Mouse (Mus musculus) lung, postnatal 4 days (tissue): ENCODE measurements at regions not wholly inside any gene's neighbourhood (a gene's known extent, or its start where the extent isn't known, plus 50 kb on each side); places are given as distances from the start of the nearest gene placed in this dataset.

Source experiments
- DNase-seq, 2 experiments: peaks; one replicate each; pipeline ENCODE4 v3.0.0; 2021

DNA sequence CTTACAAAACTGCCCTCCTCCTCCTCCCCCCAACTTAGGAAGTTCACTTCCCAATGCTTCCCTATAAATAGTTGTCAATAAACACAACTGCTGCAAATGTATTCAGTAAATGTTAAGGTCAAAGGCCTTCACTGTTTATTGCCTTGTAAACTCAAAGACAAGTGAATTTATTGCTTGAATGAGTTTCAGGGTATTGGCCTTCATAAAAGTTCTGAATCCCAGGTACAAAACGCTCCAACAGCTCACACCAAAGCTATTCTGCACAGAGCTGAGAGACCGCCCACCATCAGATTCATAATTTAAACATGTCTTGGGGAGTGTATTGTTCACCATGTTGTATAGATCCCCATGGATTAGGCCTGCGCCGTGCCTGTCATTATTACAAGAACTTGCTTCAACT, 53.9 kb upstream of the Cdkn3 start:
- DNase-seq: no peak

DNA sequence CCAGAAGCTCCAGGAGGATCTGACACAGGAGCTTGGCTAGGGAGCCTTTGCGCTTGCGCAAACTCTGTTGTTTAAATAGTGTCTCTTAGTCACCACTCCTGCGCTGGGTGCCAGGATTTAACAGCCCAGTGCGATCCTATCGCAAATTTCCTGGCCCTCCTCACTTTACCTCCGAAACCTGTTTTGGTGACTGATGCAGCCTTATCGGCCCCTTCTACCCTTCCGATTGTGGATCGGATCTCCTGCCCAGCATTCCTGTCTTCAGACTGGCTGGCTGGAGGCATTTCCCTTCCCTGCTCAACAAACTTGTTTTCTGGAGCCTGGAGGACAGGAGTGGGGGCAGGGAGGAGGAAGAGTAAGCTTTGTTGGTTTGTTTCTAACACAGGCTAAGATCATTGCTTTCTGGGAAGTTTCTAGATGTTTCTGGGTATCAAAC, 56.0 kb upstream of the Cdkn3 start:
- peak; percentile 74 to 75 for DNase-seq

DNA sequence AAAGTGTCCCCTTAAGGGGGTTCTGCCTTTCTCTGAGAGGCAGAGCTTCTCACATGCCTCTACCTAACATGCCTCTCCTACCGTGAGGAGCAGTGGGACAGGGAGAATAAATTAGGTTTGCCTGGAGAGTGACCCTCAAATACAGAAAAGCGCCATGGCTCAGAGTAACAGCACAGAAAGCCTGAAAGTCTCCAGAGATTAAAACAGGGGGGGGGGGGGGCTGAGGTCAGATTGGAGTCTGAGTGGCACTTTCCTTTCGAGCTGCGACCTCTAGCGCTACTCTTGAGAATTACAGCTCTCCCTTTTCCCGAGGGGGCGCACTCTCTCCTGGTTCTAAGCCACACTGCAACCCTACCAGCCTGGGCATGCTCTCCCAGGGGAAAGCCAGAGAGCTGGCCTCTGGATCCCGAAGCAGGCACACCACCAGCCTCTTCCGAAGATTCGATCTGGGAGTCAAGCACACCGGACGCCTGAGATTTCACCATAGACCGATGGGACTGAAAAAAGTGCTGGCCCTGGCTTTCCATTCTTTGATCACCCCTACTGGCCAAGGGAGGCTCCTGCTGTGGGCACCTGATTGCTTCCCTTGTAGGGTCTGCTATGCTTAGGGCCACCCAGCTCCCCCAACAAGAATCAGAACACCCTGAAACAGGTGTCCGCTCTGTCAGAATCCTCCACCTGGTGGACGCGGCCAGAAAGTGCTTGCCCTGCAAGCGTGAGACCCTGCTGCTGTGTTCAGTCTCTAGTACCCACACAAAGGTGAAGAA, 57.5 kb upstream of the Cdkn3 start:
- peak; percentile 48 to 72 for DNase-seq

DNA sequence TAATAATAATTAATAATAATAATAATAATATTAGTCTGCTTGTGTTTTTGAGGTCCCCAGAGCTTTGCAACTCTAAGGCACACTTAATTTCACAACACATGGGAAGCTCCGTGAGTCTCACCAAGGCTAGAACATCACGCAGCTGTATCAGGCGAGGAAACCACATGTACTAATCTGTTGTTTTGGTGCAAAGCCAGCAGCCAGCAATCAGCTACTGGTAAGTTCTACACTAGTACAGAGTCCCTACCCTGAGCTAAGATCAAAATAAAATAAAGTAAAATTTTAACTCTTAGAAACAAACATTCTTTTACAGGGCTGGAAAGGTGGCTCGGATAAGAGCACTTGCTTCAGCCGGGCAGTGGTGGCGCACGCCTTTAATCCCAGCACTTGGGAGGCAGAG, 67.8 kb upstream of the Cdkn3 start:
- no peak for DNase-seq

DNA sequence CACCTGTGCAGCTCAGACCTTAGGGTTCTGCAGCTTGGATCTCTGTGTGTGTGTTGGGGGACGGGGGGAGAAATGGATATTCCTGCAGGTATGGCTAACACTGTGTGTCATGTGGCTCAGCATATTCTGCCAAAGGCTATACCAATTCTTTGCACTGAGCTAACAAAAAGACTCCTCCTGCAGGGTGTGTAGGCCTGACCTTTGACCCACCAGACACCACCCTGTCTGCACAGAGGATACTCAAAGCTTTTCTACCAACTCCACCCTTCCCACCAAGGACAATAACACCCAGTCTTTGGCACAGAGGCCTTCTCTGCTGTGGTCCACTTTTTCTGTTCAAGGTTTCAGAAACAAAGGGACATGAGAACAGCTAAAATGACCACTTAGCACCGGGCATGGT, 68.3 kb upstream of the Cdkn3 start:
- no peak for DNase-seq

DNA sequence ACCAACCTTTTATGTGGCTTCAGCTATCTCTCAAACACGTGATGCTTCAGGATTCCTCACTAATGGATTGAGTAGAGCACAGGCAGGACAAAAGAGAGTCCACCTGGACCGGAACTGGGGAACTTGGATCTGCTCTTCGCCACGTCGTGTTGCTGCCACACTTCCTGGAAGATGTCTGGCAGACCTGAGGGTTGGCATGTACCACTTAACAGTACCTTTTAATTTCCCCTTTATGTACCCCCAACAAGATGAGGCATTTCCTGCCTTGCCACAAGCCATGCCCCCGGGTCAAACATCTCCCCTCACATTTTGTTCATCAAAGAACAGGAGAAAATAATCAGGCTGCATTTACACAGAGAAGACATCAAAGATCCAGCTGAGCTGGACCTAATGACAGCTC, 77.6 kb upstream of the Cdkn3 start:
- no peak for DNase-seq

DNA sequence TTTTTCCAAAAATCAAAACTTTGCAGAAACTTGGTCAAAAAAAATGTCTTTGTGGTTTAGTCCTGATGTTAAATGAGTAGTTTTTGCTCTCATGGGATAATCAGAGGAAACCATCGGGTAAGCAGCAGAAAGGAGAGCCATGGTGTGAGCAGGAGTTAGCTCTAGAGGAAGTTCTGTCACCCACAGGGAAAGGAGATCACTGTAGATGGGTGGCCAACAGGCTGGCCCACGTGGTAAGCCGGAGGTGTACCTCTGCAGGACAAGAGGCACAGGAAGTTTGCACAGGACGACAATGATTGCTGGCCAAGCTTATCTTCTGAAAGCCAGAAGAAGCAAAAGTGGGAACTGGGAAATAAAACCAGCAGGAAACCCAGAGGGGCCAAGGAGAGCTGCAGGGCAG, 81.4 kb upstream of the Cdkn3 start:
- no peak for DNase-seq

DNA sequence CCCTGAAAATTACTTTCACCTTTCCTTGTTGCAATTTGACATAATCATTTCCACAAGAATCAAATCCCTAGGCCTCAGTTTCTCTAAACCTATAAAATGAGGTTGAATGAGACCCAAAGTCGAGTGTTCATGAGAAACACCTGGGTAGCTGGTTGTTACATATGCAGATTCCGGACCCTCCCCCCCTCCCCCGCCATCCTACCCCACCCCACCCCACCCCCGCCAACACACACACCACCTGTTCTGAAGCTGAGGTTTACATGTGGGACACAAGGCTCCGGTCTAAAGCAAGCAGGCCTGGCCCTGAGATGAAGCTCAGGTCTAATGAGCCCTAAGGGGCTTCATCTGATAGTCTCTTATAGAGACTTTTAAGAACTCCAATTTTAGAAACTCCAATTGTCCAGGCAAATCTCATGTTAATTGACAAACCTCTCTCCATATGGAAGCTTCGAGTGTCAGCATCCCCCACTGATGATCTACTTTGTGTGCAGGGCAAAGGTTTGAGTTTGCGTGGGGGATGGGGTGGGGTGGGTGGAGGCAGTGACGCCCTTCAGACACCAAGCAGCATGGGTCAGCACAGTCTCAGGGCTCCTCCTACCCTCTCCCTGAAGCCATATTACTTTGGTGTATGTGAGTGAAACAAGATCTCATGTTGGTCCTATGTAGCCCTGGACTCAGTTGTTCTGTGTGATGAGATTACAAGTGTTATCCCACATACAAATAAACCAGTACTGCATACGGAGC, 88.7 kb upstream of the Cdkn3 start:
- DNase-seq: no peak

DNA sequence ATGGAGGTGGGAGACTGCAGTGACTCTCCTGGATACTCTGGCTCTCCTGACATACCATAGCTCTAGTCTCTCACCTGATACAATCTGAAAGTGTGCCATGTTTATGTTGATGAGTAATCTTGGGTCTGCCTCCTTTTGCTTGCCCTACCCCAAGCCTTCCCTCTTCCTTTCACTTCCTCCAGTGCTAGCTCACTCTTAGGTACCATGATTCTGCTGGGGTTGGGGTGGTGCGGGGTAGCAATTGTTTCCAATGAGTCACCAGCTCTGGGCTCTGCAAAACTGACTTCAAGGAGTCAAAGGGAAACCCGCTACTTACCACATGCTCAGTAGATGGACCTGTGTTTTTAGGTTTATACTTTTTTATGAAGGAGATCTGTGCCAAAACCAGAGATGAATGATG, 89.3 kb upstream of the Cdkn3 start:
- DNase-seq: no peak

DNA sequence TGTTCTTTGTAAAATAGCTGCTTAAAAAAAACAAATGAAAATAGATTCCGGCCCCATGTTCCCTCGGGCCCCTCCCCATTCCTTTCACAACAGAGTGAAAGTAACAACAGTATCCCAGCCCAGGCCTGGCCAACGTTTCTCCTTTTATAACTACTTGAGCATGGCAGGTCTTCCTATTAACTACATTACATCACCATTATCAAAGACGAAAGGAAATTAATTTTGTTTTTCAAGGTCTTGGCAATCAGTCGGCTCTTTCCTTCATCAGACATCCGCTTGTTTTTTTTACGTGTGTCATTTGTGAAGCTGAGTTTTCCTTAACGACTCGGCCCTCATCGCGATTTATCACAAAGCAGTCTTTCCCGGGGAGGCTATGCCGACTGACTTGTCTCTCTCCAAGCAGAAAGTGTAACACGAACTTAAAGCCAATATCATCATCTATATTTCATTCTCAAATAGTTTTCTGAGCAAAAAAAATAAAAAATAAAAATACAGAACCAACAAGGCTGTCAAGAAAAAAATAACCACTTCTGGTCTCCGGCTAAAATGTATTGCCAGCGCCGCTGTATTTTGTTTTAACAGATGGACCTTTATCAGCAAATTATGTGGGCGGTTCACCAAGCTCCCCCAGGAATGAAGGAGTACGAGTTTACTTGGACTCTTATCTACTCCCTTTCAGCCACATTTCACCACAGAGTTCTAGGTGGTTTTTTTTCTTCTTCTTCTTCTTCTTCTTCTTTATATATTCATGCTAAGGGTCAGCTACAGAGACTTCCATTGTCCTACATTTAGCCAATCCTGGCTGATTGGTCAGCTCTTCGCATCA, 89.9 kb upstream of the Cdkn3 start:
- DNase-seq: no peak

DNA sequence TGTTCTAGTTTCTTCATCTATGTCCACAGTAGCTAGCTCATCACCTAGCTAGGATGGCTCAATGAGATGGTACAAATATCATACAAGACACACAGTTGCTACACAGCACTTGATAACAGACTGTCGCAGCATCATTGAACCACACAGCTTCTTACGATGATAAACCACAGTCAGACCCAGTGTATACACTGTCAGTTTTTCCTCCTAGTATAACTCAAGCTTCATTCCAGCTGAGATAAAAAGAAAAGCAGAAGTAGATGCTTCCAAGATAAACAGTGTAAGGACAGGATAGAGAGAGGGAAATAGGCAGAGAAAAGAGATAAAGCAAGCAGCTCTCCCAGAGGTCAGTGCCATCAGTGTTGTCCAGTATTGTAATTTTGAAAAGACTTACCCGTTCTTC, 92.1 kb upstream of the Cdkn3 start:
- no peak for DNase-seq

DNA sequence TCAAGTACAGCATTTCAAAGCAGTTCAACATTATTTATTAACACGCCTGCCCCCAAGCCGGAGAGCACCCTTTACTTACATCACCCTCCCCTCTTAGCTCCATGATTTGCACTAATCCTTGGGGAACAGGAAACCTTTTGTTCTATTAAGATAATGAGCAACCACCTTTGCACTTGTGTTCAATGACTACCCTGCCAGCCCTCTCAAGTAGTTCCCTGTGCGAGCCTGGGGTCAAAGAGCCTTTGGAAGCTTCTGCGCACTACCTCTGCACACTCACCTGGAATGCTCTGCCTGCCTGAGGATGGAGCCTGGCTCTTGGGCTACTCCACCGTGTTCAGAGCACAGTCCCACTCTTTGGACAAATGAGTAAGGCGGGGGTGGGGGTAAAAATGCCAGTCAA, 96.0 kb upstream of the Cdkn3 start:
- no peak for DNase-seq

DNA sequence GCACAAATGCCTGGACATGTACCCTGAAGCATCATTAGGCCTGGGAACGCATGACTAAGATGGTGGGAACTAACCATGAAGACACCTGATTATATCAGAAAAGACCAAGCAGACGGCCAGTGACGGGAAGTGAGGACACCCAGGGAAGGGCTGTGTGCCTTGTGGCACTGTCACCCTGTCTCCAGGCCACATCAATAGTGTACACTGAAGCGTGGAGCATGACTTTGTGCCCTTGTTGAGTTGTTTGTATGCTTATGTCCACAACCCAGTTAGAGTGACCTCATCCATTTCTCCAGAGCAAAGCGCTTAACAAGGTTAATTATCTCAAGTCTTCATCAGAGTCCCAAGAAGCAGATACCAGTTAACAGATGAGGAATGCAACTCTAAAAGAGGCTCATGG, 96.8 kb upstream of the Cdkn3 start:
- DNase-seq: no peak

DNA sequence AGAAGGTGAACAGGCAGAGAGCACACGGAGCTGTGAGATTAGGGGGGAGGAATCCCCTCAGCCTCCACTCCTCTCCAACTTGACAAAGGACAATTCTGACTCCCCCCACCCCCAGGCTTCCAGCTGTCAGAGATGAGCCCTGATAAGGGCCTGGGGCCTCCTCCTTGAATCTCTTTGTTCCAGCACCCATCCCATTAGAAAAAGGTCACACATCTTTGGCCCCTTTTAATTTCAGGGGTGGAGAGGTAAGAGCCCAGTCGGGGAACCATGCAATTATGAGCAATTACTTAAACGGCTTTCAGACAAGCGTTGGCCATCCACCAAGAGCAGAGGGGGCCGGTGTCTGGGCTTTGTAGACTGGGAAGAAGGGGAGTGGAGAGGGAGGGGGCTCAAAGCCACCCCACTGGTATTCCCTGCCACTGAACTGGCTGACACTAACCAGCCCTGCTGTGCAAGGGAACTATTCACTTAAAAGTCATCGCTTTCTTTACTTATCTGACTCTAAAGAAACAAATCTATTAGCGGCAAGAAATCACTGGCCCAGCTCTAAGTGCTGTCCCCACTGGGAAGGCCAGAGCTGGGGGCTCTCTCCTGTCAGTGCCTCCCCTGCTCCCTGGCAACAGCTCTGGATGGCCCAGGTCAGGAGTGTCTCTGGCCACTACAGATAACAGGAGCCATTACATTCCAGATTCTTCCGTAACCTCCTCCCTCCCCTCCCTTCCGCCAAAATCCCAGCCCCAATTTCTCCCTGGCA, 98.4 kb upstream of the Cdkn3 start:
- no peak for DNase-seq

DNA sequence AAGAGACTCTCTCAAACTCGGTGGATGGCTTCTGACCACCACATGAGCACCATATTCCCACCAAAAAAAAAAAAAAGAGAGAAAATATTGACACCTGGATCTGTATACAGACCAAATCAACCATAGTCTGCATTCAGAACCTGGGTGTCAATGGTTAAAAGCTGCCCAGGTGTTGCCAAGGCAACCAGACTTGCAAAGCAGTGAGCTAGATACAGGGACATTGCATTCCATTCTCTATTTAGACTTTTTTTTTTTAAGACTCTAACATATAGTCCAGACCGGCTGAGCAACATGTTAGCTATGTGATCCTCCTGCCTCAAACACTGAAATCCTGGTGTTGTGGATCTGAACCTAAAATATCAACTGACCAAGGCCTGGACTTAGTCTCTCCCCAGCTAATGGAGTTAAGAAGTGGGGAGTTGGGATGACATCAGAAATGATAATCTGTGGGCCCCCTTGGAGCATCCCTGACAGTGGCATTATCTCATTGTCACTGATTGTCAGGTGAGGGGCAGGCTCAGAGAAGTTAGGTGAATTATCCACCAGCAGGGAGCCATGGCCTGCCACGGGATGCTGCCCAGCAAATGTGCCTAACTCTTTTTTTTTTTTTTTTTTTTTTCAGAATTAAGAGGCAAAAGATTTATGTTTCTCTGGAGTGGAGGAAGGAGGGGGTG, 99.1 kb upstream of the Cdkn3 start:
- no peak for DNase-seq

DNA sequence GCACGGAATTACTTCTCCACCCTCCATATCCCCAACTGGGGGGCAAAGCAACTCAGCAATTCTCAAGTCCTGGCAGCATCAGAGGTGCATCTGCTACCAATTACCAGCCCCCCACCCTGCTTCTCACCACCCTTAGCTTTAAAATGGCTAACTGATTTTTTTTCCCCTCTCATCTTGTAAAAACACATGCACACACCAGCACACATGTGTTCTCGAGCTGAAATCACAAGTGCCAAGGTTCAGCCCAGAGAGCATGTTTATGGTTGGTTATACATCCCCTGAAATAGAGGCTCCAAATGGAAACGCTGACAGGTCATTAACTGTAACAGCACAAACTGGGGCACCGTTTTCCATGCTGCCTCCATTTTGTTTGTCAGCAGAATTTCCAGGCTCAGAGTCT, 101.0 kb upstream of the Cdkn3 start:
- no peak for DNase-seq

DNA sequence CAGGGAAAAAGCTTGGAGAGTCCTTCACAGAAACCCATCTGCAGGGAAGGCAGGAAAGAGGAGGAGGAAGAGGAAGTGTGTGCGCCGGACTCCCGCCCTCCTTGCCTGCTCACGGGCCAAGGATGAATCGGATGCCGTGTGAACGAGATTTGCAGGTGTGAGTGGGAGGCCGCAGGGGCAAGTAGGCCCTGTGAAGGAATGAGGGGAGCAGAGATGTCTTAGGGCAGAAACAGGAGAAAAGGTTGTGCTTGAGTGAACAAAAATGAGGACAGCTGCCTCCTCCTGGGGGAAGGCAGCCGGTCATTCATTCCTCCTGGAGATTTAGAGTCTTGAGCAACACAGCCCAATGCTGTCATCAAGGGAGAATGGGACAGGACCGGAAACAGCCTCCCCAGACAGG, 104.1 kb upstream of the Cdkn3 start:
- DNase-seq: no peak

DNA sequence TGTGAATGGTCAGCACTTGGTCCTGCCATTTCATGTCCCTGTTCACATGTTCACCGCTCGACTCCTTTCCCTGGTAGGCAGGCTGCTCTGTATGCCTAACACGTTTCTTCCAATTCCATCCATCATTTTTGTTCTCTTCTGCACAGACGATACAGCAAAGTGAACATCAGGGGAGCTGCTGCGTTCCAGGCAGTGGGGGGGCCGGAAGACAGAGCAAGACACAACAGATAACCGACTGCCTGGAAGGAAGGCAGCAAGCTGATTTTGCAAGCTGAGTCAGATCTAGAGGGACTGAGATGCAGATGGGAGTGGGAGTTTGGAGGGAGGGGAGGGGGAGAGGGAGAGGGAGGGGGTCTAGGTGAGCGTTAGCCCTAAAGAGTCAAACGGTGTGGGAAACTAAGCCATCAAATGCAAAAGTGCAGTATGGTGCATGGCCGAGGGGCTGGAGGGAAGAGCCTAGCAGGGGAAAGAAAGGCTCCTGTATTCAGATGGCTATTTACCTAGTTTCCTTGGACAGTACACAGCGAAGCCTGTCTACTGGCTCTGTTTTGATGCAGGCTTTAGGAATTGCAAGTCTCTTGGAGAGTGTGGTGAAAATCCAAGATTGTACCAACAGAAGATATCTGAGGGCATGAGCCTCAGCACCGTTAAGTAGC, 112.9 kb upstream of the Cdkn3 start:
- DNase-seq: no peak

DNA sequence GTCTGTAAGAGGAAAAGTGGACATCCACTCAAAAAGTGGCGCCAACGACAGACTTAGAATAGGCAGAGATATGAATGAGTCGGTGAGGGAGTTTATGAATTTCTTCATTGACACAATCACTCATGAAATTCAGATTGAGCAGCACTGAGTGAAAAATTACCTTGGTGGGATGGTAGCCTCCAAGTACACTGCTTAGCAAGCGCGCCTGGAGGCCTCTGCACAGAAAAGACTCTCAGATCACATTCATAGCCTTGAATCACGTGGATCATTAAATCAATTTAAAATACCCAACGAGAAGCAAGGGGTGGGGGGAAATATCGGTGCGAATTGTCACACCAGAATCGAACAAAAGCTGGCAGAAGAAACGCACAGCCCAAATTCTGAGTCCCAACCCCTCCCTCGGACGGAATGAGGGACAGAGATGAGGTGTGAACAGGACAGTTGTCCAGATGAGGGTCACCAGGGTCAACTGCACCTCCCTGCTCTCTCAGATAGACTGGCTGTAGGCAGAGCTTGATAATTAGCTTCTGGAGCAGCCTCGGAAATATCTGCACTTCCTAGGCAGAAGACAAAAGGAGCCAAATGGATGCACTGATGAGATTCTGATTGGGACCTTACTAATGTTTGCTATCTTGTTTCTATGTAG, 113.5 kb upstream of the Cdkn3 start:
- DNase-seq: no peak

DNA sequence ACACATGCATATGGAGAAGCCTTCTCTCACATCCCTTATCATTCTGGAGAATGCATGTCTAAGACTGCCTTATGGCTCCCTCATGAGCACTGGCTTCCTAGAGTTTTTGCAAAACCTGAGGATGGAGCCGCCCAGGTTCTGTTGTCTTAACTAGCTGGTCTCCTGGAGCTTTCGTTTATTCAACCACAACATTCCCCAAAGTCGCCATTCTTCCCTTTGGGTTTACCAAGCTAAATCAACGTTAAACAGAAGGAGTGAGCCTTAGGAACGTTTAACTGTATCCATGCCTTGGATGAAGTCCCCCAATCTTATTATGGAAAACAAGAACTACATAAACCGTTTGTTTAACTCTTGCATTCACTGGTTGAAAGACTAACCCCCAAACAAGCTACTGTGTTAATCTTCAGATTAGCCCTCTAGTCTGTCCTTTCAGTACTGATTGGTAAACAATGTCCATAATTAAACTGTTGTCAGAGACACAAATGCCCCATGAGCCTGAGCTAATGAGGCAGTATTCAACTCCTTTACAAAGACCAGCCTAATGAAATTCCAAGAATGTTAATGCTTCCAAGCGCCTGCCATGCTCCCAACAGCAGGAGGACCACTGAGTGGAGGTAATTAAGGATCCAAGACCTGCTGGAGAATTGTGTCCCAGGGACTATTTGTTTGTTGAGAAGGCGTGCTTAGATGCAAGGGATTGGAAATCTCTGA, 121.1 kb upstream of the Cdkn3 start:
- no peak for DNase-seq

DNA sequence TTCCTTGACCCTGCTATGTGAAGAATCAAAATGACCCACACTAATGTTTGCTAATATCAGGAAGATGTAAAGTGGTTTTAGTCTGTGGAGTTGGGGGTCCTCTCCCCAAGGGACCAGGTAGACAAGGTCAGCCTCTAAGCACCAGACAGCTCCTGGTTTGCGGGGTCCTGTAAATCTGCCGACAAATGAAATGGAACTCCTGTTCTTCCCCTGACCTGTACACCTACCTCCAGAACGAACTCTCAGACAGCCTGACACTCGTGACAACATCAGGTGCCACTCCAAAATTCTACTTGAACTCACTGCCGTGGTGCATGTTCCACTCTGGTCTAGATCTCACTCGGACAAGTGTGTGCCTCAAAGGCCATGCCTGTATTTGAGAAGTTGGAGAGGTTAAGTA, 121.8 kb upstream of the Cdkn3 start:
- no peak for DNase-seq
